Mouse (Mus musculus): ENCODE measurements around the gene Tcea3. TPM values are rescaled to one million over a fixed set of nuclear protein-coding genes. Genes with fewer than 3 reads are reported as not detected.

The Tcea3 gene
- 0.85 TPM for polyA plus RNA-seq (2017; shearing (Covaris generic))

DNA sequence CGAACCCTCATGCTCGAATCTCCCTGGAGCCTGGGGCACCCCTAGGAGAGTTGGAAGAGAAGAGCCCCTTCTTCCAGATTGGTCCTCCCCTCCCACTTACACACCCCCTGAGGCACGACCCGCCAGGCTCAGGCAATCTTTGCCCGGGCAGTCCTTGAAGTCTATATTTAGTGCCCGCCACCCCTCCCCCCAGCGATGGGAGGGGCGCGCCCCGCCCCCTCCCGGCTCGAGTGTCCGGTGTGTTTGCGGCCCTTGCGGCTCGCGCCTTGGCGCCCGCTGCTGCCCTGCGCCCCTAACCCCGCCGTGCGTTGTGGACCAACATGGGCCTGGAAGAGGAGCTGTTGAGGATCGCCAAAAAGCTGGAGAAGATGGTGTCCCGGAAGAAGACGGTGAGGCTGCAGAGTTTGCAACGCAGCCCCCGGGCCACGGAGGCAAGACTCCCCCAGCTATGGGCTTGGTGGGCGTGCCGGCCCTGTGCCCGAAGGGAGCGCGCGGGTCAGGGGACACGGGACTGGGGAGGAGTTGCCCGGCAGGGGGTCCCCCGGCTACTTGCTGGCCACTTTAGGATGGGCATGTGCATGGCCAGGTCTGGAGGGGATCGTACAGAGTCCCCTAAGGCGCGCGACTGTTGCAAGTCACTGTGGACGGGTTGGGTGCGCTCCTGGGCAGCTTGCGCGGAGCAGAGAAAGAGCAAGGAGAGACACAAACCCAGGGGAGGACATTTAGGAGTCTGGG, at the start of gene Tcea3:
Tcea3 (plus strand) TSS at position 1 of the 735 bp plus-strand sequence.

GRCm38 (mm10) chr4:136206033-136206893, 41.3 kb upstream of the Tcea3 start, which contains the start of gene Asap3:
Gene Asap3, plus strand, starts transcription at chr4:136206365.

DNA sequence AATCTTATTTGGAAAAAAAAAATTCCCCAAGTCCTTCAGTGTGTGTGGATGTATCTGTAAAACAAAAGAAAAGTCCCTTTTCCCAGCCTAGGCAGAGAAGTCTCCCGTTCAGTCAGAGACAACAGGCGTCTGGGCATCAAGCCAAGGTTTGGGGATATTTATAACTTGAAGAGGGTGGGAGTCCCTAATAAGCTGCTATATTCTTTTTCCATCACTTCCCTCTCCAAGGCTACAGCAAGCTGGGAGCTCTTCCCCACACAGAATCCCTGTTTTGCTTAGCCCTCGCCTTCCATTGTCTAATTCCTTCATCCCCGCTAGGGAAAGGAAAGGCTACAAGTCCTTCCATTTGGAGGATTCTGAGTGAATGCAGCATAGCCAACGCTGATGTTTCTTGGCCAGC, 36.9 kb downstream of the Tcea3 start, which contains the start of gene Zfp46:
Zfp46 (plus strand) TSS at position 229 of the 400 bp plus-strand sequence.

DNA sequence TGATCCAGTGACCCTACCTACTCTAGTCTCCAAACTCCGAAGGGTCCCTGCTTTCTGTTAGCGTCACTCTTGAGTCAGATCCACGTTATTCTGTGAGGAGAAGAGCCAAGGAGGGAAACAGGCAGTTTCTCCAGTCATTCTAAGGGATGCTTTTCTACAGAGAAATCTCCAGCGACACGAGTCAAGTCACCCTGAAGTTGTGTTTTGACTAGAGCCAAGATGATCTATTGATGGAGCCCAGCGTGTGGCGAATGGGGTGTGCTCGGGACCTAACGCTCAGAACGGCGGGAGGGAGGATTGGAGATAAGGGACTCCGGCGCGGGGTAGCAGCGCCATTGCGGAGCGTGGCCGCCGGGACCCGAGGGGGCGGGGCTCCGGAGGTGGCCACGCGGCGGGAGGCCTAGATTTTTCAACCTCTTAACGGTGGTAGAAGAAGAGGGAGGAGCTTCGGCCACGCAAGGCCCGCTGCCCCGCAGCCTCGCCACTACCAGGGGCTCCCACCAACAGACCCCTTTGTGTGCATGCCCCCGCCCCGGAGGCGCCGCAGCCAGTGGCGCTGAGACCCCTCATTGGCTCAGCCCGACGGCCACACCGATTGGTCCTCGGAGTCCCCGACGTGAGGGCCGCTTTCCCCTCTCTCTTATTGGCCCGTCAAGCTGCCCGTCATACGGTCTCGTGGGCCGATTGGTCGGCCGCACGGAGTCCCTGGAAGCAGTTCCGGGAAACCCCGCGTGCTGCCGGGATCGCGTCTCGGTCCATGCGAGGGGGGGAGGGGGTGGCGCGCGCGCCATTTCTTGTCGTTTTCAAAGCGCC, 62.9 kb downstream of the Tcea3 start, which contains the start of gene Hnrnpr:
Hnrnpr (plus strand) TSS at position 714 of the 813 bp plus-strand sequence.

Other genes starting within 250 kb of the Tcea3 start
- 77.0 TPM for gene Eloa, start 226.0 kb upstream of the Tcea3 start, polyA plus RNA-seq (2017; shearing (Covaris generic))
- gene Rpl11, start 194.3 kb upstream of the Tcea3 start, polyA plus RNA-seq (2017; shearing (Covaris generic)): 301 TPM
- gene Id3, start 104.2 kb upstream of the Tcea3 start, polyA plus RNA-seq (2017; shearing (Covaris generic)): 265 TPM
- gene E2f2, start 75.3 kb upstream of the Tcea3 start, polyA plus RNA-seq (2017; shearing (Covaris generic)): 17.4 TPM
- 0.32 TPM for gene Asap3, start 41.4 kb upstream of the Tcea3 start, polyA plus RNA-seq (2017; shearing (Covaris generic))
- gene Zfp46, start 37.0 kb downstream of the Tcea3 start, polyA plus RNA-seq (2017; shearing (Covaris generic)): 20.4 TPM
- 141 TPM for gene Hnrnpr, start 63.2 kb downstream of the Tcea3 start, polyA plus RNA-seq (2017; shearing (Covaris generic))
- not detected for gene Htr1d, start 175.8 kb downstream of the Tcea3 start, polyA plus RNA-seq (2017; shearing (Covaris generic))
- not detected for gene 6030445D17Rik, start 214.5 kb downstream of the Tcea3 start, polyA plus RNA-seq (2017; shearing (Covaris generic))
- gene Luzp1, start 222.0 kb downstream of the Tcea3 start, polyA plus RNA-seq (2017; shearing (Covaris generic)): 6.0 TPM